Mouse (Mus musculus): ENCODE results near the gene Commd3. TPM values are rescaled to one million over a fixed set of nuclear protein-coding genes. Genes with fewer than 3 reads are reported as not detected.

Gene Commd3
- polyA plus RNA-seq, 1 experiment from 2014 or later: 215 TPM

DNA sequence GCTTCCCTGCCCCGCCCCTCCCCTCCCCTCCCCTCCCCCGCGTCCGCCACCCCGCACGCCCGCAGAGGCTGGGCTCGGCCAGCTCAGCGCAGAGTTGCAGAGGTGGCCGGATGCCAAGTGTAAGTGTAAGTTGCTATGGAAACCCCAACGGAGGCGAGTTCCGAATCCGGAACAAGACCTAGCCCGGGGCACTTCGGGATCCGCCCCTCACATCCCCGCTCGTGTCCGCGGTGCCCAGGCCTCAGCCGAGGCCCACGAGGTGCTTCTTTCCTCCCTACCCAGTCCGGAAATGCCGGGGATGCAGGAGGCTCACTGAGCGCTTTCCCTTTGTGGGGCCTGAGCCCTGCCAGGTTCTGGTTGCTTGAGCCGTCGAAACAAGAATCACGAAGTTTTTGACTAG lies 8.8 kb downstream of the Commd3 start:
- Histone ChIP-seq H3K36me3 (ENCODE audit: control insufficient read depth, insufficient read depth, low read length) (peaks cover 25% of the 10 kb centered on the region), H3K4me3 (ENCODE audit: low read length) (peak overlapping the region; percentile 39), H3K4me1 (ENCODE audit: control insufficient read depth, insufficient read depth, low read length) (peaks cover 14% of the 10 kb centered on the region; the same call in 1 of the 2 replicates), H3K9me3 (ENCODE audit: control insufficient read depth, low read length) (no peaks in the 10 kb centered on the region), H3K27me3 (ENCODE audit: control insufficient read depth, insufficient read depth, low read length) (peaks cover 3% of the 10 kb centered on the region; the same call in 1 of the 2 replicates), H3K4me2 (replicated peaks; ENCODE audit: low read depth, low read length) (peak overlapping the region; percentile 76), H3K27ac (ENCODE audit: low read depth, low read length) (no peak overlapping the region), H3K9ac (ENCODE audit: low read depth, low read length) (peak overlapping the region; percentile 47)
- ATAC-seq (ENCODE audit: low FRiP score, low TSS enrichment): peak; percentile 21; the same call in 1 of the 2 replicates
- under 1% methylated on average over 28 of the region's 29 CpGs for WGBS

DNA sequence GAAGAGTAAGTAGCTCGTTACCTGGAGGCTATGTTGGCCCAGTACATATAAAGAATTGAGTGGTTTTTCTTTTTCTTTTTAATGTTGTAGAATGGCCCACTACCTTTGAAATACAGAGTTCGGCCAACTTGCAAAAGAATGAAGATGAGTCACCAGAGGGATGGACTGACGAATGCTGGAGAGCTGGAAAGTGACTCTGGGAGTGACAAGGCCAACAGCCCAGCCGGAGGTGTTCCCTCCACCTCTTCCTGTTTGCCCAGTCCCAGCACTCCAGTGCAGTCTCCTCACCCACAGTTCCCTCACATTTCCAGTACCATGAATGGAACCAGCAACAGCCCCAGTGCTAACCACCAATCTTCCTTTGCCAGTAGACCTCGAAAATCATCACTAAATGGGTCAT lies 11.9 kb downstream of the Commd3 start:
- 70% methylated on average over 5 of the region's 5 CpGs for WGBS
- ATAC-seq (ENCODE audit: low FRiP score, low TSS enrichment): no peak
- Histone ChIP-seq H3K27me3 (ENCODE audit: control insufficient read depth, insufficient read depth, low read length) (peaks cover 29% of the 10 kb centered on the region), H3K9me3 (ENCODE audit: control insufficient read depth, low read length) (no peaks in the 10 kb centered on the region), H3K9ac (ENCODE audit: low read depth, low read length) (no peak overlapping the region), H3K4me3 (ENCODE audit: low read length) (no peak overlapping the region), H3K27ac (ENCODE audit: low read depth, low read length) (no peak overlapping the region), H3K4me1 (ENCODE audit: control insufficient read depth, insufficient read depth, low read length) (peaks cover 13% of the 10 kb centered on the region; the same call in 1 of the 2 replicates), H3K36me3 (ENCODE audit: control insufficient read depth, insufficient read depth, low read length) (peaks cover 25% of the 10 kb centered on the region), H3K4me2 (replicated peaks; ENCODE audit: low read depth, low read length) (no peak overlapping the region)

DNA sequence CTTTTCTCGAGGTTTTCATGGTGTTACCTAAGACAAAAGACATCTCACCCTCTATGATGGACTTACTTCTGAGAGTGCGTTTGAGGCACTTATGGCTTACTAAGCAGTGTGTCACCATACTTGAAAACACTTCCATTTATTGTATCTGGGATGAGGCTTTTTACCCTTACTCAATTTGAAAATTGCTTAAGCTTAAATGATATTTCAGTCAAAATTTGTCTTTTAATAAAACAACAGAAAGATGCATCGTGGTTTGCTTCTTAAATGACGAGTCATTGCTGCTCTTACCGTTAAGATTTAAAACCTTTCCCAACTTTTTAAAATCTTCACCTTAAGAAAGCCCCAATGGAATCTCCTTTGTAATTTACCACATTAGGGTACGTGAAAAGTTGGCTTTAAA lies 14.2 kb downstream of the Commd3 start:
- no peak overlapping the region for H3K27ac ChIP-seq (ENCODE audit: low read depth, low read length)
- no peaks in the 10 kb centered on the region for H3K9me3 ChIP-seq (ENCODE audit: control insufficient read depth, low read length)
- ATAC-seq (ENCODE audit: low FRiP score, low TSS enrichment): no peak
- peaks cover 25% of the 10 kb centered on the region for H3K36me3 ChIP-seq (ENCODE audit: control insufficient read depth, insufficient read depth, low read length)
- no peak overlapping the region for H3K4me3 ChIP-seq (ENCODE audit: low read length)
- no peak overlapping the region for H3K9ac ChIP-seq (ENCODE audit: low read depth, low read length)
- no peak overlapping the region for H3K4me2 ChIP-seq (replicated peaks; ENCODE audit: low read depth, low read length)
- peaks cover 10% of the 10 kb centered on the region for H3K4me1 ChIP-seq (ENCODE audit: control insufficient read depth, insufficient read depth, low read length)
- 47% methylated on average over 6 of the region's 6 CpGs for WGBS
- peaks cover 53% of the 10 kb centered on the region for H3K27me3 ChIP-seq (ENCODE audit: control insufficient read depth, insufficient read depth, low read length)

DNA sequence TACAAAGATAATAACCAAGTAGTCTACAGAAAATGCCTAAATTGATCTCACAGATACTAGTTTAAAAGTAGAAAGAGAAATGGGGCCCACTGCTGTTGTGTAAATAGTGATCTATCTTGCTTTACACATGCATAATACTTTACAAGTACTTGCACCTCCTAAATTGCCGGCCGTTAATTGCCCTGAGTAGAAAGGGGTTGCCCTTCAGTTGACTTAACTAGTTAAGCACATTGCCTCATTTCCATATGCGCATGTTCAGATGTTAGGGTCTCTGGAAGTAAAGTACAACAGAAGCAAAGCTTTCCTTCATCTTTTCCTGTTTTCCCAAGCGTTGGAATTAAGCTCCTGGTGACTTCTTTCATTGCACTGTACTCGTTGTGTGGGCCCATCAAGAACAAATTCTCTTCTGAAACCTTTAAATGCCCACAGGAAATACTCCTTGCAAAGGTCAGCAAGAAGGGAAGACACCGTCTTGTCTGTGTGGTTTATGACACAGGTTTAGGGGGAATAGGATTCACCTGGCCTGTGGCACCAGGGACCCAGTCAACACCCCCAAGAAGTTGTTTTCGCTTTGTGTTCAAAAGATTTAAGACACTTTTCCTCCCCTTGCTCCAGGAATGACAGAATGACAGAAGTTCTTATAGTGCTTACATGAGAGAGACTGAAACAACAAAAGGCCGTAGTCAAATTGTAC lies 14.8 kb downstream of the Commd3 start:
- Histone ChIP-seq H3K4me1 (ENCODE audit: control insufficient read depth, insufficient read depth, low read length) (peaks cover 10% of the 10 kb centered on the region), H3K36me3 (ENCODE audit: control insufficient read depth, insufficient read depth, low read length) (peaks cover 25% of the 10 kb centered on the region), H3K4me2 (replicated peaks; ENCODE audit: low read depth, low read length) (no peak overlapping the region), H3K4me3 (ENCODE audit: low read length) (no peak overlapping the region), H3K27ac (ENCODE audit: low read depth, low read length) (no peak overlapping the region), H3K27me3 (ENCODE audit: control insufficient read depth, insufficient read depth, low read length) (peaks cover 58% of the 10 kb centered on the region), H3K9me3 (ENCODE audit: control insufficient read depth, low read length) (no peaks in the 10 kb centered on the region), H3K9ac (ENCODE audit: low read depth, low read length) (no peak overlapping the region)
- no peak for ATAC-seq (ENCODE audit: low FRiP score, low TSS enrichment)
- WGBS: 20% methylated on average over 8 of the region's 8 CpGs

DNA sequence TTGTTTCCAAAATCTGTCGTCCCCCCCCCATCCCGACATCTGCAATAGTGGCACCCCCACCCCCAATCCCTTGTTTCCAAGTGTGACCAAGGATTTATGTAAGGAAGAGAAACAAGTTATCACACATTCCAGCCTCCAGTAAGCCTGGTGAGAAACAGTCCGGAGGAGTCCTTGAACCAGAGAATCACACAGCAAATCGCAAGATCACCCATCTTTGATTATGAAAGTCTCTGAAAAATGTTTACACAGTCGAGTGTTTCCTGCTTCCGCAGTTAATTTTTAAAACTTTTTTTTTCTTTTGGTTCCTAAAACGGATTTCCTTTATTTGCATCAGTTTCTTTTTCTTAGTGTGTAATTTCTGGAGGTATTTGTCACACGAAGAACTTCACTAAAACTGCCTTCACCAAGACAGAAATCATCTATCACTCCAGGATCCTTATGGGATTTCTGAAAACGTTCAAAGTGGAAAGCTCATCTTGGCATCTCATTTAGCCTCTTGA lies 15.5 kb downstream of the Commd3 start:
- Histone ChIP-seq H3K27me3 (ENCODE audit: control insufficient read depth, insufficient read depth, low read length) (peaks cover 63% of the 10 kb centered on the region), H3K9me3 (ENCODE audit: control insufficient read depth, low read length) (no peaks in the 10 kb centered on the region), H3K4me1 (ENCODE audit: control insufficient read depth, insufficient read depth, low read length) (peaks cover 10% of the 10 kb centered on the region), H3K27ac (ENCODE audit: low read depth, low read length) (no peak overlapping the region), H3K4me2 (replicated peaks; ENCODE audit: low read depth, low read length) (no peak overlapping the region), H3K9ac (ENCODE audit: low read depth, low read length) (no peak overlapping the region), H3K4me3 (ENCODE audit: low read length) (no peak overlapping the region), H3K36me3 (ENCODE audit: control insufficient read depth, insufficient read depth, low read length) (peaks cover 17% of the 10 kb centered on the region)
- WGBS: 8% methylated on average over 9 of the region's 9 CpGs
- ATAC-seq (ENCODE audit: low FRiP score, low TSS enrichment): no peak

DNA sequence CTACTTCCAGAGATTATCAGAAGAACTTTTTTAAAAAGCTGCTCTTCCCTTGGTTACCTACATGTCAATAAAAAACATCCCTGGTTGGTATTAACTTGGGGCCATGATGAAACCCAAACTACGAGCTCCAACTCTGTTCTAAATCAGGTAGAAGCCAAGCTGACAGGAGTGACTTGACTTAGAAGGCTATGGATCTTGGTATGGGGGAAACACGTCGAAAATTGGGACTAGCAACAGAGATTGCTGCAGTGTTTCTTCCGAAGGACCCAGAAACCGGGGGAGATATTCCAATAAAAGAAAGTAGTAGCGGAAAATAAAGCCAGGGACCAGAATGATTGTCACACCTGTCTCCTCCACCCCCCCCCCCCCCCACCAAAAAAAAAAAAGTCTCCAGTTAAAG lies 16.1 kb downstream of the Commd3 start:
- Histone ChIP-seq H3K9ac (ENCODE audit: low read depth, low read length) (no peak overlapping the region), H3K4me3 (ENCODE audit: low read length) (peak overlapping the region; percentile 45), H3K36me3 (ENCODE audit: control insufficient read depth, insufficient read depth, low read length) (peaks cover 13% of the 10 kb centered on the region), H3K27me3 (ENCODE audit: control insufficient read depth, insufficient read depth, low read length) (peaks cover 69% of the 10 kb centered on the region), H3K4me2 (replicated peaks; ENCODE audit: low read depth, low read length) (peak overlapping the region; percentile 85; the same call in 1 of the 2 replicates), H3K9me3 (ENCODE audit: control insufficient read depth, low read length) (no peaks in the 10 kb centered on the region), H3K27ac (ENCODE audit: low read depth, low read length) (no peak overlapping the region), H3K4me1 (ENCODE audit: control insufficient read depth, insufficient read depth, low read length) (peaks cover 10% of the 10 kb centered on the region)
- 4% methylated on average over 6 of the region's 6 CpGs for WGBS
- ATAC-seq (ENCODE audit: low FRiP score, low TSS enrichment): no peak

DNA sequence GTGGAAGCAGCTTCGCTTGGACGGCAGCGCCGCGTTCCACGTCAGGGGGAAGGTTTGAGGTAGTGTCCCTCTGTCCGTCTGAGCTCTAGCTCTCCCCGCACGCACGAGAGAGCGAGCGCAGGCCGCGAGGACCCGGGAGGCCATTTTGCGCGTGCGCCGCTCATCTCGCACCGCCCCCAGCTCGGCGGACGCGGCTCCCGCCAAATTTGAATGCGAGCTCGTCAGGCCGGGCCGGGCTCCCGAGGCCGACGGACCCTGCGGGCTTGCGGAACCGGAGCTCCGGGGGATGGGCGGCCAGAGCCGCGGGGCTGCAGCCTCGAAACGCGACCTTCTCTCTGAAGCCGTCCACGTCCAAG lies 16.5 kb downstream of the Commd3 start:
- H3K9ac ChIP-seq (ENCODE audit: low read depth, low read length): no peak overlapping the region
- peak; percentile 48 for ATAC-seq (ENCODE audit: low FRiP score, low TSS enrichment)
- peaks cover 11% of the 10 kb centered on the region for H3K36me3 ChIP-seq (ENCODE audit: control insufficient read depth, insufficient read depth, low read length)
- H3K4me2 ChIP-seq (replicated peaks; ENCODE audit: low read depth, low read length): peak overlapping the region; percentile 85
- H3K9me3 ChIP-seq (ENCODE audit: control insufficient read depth, low read length): no peaks in the 10 kb centered on the region
- H3K4me3 ChIP-seq (ENCODE audit: low read length): peak overlapping the region; percentile 45
- H3K27me3 ChIP-seq (ENCODE audit: control insufficient read depth, insufficient read depth, low read length): peaks cover 69% of the 10 kb centered on the region
- under 1% methylated on average over 42 of the region's 45 CpGs for WGBS
- H3K27ac ChIP-seq (ENCODE audit: low read depth, low read length): no peak overlapping the region
- H3K4me1 ChIP-seq (ENCODE audit: control insufficient read depth, insufficient read depth, low read length): peaks cover 10% of the 10 kb centered on the region

DNA sequence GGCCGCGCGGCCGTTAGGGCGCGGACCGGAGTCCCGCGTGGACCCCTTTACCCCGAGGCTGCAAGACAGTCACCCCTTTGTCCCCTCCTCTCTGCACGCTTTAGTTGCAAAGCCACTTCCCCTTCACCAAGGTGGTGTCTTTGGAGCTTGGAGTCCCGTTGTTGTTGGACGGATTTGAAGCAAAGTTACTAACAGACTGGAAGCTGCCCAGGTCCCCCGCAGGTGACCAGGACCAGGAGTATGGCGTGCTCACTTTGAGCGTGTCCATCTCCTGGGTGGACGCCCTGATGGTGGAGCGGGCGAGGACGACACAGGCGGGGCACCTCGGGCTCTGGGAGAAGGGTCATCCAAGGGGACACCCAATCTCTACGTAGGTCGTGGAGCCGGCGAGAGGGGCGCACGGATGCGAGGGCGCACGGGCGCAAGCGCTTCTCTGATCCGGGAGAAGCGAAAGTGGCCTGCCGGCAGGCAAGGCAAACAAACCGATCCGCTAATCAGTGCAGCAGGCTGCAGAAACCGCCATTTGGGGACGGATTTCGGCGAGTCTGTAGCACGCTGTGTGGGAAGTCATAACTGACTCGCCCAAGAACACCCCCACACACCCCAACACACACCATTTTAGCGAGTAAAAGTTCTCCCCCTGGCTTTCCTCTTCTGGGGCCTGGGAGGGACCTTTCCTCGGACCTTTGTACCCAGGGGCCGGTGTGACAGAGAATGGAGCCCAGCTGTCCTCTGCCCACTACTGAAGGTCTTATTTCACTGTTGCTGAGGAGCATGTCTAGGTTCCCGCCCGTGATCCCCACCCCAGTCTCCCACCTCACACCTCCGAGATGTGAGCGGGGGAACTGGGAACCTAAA lies 17.1 kb downstream of the Commd3 start:
- Histone ChIP-seq H3K4me3 (ENCODE audit: low read length) (peak overlapping the region; percentile 45), H3K27ac (ENCODE audit: low read depth, low read length) (no peak overlapping the region), H3K4me2 (replicated peaks; ENCODE audit: low read depth, low read length) (peak overlapping the region; percentile 85), H3K9me3 (ENCODE audit: control insufficient read depth, low read length) (no peaks in the 10 kb centered on the region), H3K4me1 (ENCODE audit: control insufficient read depth, insufficient read depth, low read length) (peaks cover 10% of the 10 kb centered on the region), H3K27me3 (ENCODE audit: control insufficient read depth, insufficient read depth, low read length) (peaks cover 69% of the 10 kb centered on the region), H3K9ac (ENCODE audit: low read depth, low read length) (peak overlapping the region; percentile 13; the same call in 1 of the 2 replicates), H3K36me3 (ENCODE audit: control insufficient read depth, insufficient read depth, low read length) (peaks cover 4% of the 10 kb centered on the region)
- under 1% methylated on average over 51 of the region's 51 CpGs for WGBS
- peak; percentile 50 for ATAC-seq (ENCODE audit: low FRiP score, low TSS enrichment)

Measured in kidney, embryonic 14.5 days (tissue).